Mouse (Mus musculus) midbrain, embryonic 15.5 days (tissue): ENCODE results near the gene Ube2d3. TPM values are rescaled to one million over a fixed set of nuclear protein-coding genes. Genes with fewer than 3 reads are reported as not detected.
"Not testable (repeated sequence)": the region's sequence is repeated elsewhere in the genome, so short reads cannot be mapped to it uniquely, and the experiment has no call there.

Experiments used
- ATAC-seq: fragments of 200-750 bp; cut with Nextera tagmentation; replicated peaks from 2 replicates; pipeline ENCODE4 v1.8.0; 2017; ENCODE audit warnings: moderate TSS enrichment
- H3K27ac ChIP-seq: fragments of 300-500 bp; sonication (generic); 2 replicates; pipeline ENCODE4 v1.5.1; 2015; ENCODE audit warnings: mild to moderate bottlenecking, inconsistent platforms
- H3K27me3 ChIP-seq: fragments of 300-500 bp; sonication (generic); replicated peaks from 2 replicates; pipeline ENCODE4 v1.6.1; 2015; ENCODE audit warnings: inconsistent platforms
- H3K36me3 ChIP-seq: fragments of 300-500 bp; sonication (generic); replicated peaks from 2 replicates; pipeline ENCODE4 v1.6.1; 2015; ENCODE audit warnings: inconsistent platforms
- H3K4me1 ChIP-seq: fragments of 300-500 bp; sonication (generic); 2 replicates; pipeline ENCODE4 v1.6.1; 2015; ENCODE audit warnings: inconsistent platforms
- H3K4me2 ChIP-seq: fragments of 300-500 bp; sonication (generic); 2 replicates; pipeline ENCODE4 v1.6.1; 2015; ENCODE audit warnings: inconsistent platforms, mild to moderate bottlenecking, moderate library complexity
- H3K4me3 ChIP-seq: fragments of 300-500 bp; sonication (generic); 2 replicates; pipeline ENCODE4 v1.5.1; 2015; ENCODE audit warnings: mild to moderate bottlenecking, inconsistent platforms
- H3K9ac ChIP-seq: fragments of 300-500 bp; sonication (generic); 2 replicates; pipeline ENCODE4 v1.6.1; 2015; ENCODE audit warnings: mild to moderate bottlenecking, inconsistent platforms
- H3K9me3 ChIP-seq: fragments of 300-500 bp; sonication (generic); 2 replicates; pipeline ENCODE4 v1.6.1; 2016; ENCODE audit warnings: inconsistent platforms
- WGBS: fragments of 180-500 bp; shearing (Covaris S2); methylation state at CpG from one replicate; pipeline ENCODE4 v1.1.7; 2015; ENCODE audit warnings: mixed read lengths; 5-methylcytosine and 5-hydroxymethylcytosine counted together
- polyA plus RNA-seq: library from polyadenylated mRNA; unstranded; fragments of >200 nt; fragmentation: Nextera tagmentation; extraction: Ambion mirVana; gene quantifications from 2 replicates; pipeline ENCODE4 v1.2.1, GENCODE M21; 2015

Gene Ube2d3
- polyA plus RNA-seq, 1 experiment from 2014 or later = 329 TPM

- Histone ChIP-seq H3K4me2 (no peak overlapping the region), H3K9ac (no peak overlapping the region), H3K27me3 (no peaks in the 10 kb centered on the region), H3K4me1 (0 out of 2 replicates have a peak, but pooled peaks cover 4% of the 10 kb centered on the region), H3K9me3 (no peaks in the 10 kb centered on the region), H3K27ac (no peak overlapping the region), H3K36me3 (no peaks in the 10 kb centered on the region), H3K4me3 (no peak overlapping the region)
- ATAC-seq = no peak
- WGBS = 87% methylated on average over 6 of the region's 6 CpGs
These were observed 42.8 kb downstream of the Ube2d3 start for GRCm38 (mm10) chr3:135480767-135481166.

DNA sequence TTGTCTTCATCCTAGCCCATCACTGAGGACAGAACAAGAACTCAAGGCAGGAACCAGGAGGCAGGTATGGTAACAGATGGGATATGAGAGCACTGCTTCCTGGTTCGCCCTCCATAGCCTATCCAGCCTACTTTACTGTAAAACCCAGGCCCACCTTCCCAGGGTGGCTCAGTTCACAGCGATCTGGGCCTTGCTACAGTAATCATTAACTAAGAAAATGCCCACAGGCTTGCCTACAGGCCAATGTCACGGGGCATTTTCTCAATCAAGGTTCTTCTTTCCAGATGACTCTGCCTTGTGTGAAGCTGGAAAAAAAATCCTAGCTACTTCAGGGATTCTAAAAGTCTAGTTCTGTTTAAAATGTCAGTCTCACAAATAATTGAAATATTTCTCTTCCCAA, 43.7 kb downstream of the Ube2d3 start:
- Histone ChIP-seq H3K27me3 (no peaks in the 10 kb centered on the region), H3K36me3 (no peaks in the 10 kb centered on the region), H3K27ac (no peak overlapping the region), H3K4me2 (no peak overlapping the region), H3K9ac (no peak overlapping the region), H3K4me3 (no peak overlapping the region), H3K9me3 (no peaks in the 10 kb centered on the region), H3K4me1 (0 out of 2 replicates have a peak, but pooled peaks cover 7% of the 10 kb centered on the region)
- WGBS = 80% methylated on average over 3 of the region's 3 CpGs
- no peak for ATAC-seq

DNA sequence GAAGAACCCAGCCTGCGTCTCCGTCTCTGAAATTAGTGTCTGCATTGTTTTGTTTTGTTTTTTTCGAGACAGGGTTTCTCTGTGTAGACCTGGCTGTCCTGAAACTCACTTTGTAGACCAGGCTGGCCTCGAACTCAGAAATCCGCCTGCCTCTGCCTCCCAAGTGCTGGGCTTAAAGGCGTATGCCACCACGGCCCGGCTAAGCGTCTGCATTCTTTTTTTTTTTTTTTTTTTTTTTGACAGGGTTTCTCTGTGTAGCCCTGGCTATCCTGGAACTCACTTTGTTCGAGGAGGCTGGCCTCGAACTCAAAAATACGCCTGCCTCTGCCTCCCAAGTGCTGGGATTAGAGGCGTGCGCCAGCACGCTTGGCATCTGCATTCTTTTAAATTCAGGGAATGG, 46.7 kb downstream of the Ube2d3 start:
- not testable (repeated sequence) for H3K27ac ChIP-seq, H3K9ac ChIP-seq, H3K9me3 ChIP-seq, H3K27me3 ChIP-seq, H3K36me3 ChIP-seq, H3K4me1 ChIP-seq
- Histone ChIP-seq H3K4me3 (peak overlapping the region; percentile 65), H3K4me2 (peak overlapping the region; percentile 96)
- ATAC-seq = 0 out of 2 replicates have a peak, but pooled peaks have one; percentile 1
- WGBS = 91% methylated on average over 15 of the region's 15 CpGs

GRCm38 (mm10) chr3:135485128-135485899, 47.4 kb downstream of the Ube2d3 start, which contains the start of gene Manba:
Gene Manba, plus strand, starts transcription at chr3:135485611.
- WGBS = 2% methylated on average over 48 of the region's 48 CpGs
- Histone ChIP-seq H3K9ac (peak within 1 kb of the TSS; percentile 74), H3K27ac (0 out of 2 replicates have a peak within 1 kb of the TSS, but pooled peaks have one; percentile 5), H3K27me3 (no peaks in the 10 kb centered on the region), H3K9me3 (no peaks in the 10 kb centered on the region), H3K4me1 (0 out of 2 replicates have a peak, but pooled peaks cover 7% of the 10 kb centered on the region), H3K4me2 (peak within 1 kb of the TSS; percentile 96), H3K36me3 (no peaks in the 10 kb centered on the region), H3K4me3 (peak within 1 kb of the TSS; percentile 65)
- ATAC-seq = peak; percentile 94

GRCm38 (mm10) chr3:135485900-135486241, 47.9 kb downstream of the Ube2d3 start:
- ATAC-seq = no peak
- H3K4me1 ChIP-seq = 0 out of 2 replicates have a peak, but pooled peaks cover 7% of the 10 kb centered on the region
- H3K9ac ChIP-seq = peak overlapping the region; percentile 74
- no peaks in the 10 kb centered on the region for H3K9me3 ChIP-seq
- no peaks in the 10 kb centered on the region for H3K36me3 ChIP-seq
- peak overlapping the region; percentile 96 for H3K4me2 ChIP-seq
- 12% methylated on average over 9 of the region's 9 CpGs for WGBS
- H3K27me3 ChIP-seq = no peaks in the 10 kb centered on the region
- H3K27ac ChIP-seq = no peak overlapping the region
- peak overlapping the region; percentile 65 for H3K4me3 ChIP-seq

GRCm38 (mm10) chr3:135486351-135486750, 48.4 kb downstream of the Ube2d3 start:
- no peak overlapping the region for H3K9ac ChIP-seq
- WGBS = 74% methylated on average over 5 of the region's 5 CpGs

DNA sequence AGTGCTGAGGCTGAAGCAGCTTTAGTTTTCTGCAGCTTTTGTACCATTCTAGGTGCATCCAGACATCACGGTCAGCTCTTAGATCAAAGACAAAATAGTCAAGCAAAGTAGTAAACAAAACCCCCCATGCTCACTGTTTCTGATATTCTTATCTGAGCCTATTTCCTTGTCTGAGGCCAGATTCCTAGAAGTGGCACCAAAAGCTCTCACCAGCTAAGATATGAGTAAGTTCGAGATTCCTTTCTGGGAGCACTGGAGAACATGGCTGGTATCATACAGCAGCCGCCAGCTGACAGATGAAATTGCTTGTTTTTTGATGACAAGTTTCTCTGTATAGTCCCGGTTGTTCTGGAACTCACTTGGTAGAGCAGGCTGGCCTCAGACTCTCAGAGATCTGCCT, 49.9 kb downstream of the Ube2d3 start:
- no peak for ATAC-seq
- no peak overlapping the region for H3K27ac ChIP-seq
- H3K4me3 ChIP-seq = no peak overlapping the region
- H3K9ac ChIP-seq = no peak overlapping the region
- 92% methylated on average over 4 of the region's 4 CpGs for WGBS
- H3K36me3 ChIP-seq = no peaks in the 10 kb centered on the region
- no peaks in the 10 kb centered on the region for H3K27me3 ChIP-seq
- no peak overlapping the region for H3K4me2 ChIP-seq
- 0 out of 2 replicates have a peak, but pooled peaks cover 7% of the 10 kb centered on the region for H3K4me1 ChIP-seq
- no peaks in the 10 kb centered on the region for H3K9me3 ChIP-seq

More at GRCm38 (mm10) chr3:135486351-135486750, 48.4 kb downstream of the Ube2d3 start:
- Histone ChIP-seq H3K9me3 (no peaks in the 10 kb centered on the region), H3K4me2 (peak overlapping the region; percentile 96), H3K27ac (no peak overlapping the region), H3K27me3 (no peaks in the 10 kb centered on the region), H3K4me1 (0 out of 2 replicates have a peak, but pooled peaks cover 7% of the 10 kb centered on the region), H3K36me3 (no peaks in the 10 kb centered on the region), H3K4me3 (peak overlapping the region; percentile 65)
- ATAC-seq = no peak

DNA sequence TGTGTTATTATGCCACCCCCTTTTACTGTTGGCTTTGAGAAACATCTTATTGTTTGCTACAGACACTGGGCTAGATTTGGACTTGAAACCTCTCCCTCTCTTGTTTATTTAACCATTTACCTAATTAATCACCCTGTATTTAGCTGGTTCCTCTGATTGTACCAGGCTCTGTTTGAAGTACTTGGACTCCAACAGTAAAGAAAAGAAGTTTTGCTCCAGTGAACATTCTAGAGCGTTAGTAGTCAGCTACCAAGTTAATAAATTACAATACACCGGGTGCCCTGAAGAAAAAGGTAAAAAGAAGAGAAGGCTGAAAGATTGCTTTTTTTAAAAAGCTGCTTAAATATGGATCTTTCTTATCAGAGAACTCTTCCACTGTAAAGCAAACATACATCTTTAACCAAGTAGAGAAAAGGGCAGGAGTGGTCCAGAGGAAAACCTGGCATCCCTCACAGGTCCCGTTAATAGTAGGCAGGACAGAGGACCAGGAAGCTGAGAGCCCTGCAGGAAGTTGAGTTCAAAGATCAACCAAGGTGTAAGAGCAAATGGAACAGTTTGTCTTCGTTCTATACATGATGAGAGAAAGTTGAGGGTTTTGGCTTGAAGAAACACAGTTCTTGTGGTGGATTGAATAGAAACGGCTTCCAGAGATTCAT, 52.0 kb downstream of the Ube2d3 start:
- Histone ChIP-seq H3K4me2 (no peak overlapping the region), H3K9me3 (no peaks in the 10 kb centered on the region), H3K27me3 (no peaks in the 10 kb centered on the region), H3K4me3 (no peak overlapping the region), H3K36me3 (no peaks in the 10 kb centered on the region), H3K9ac (no peak overlapping the region), H3K4me1 (0 out of 2 replicates have a peak, but pooled peaks cover 7% of the 10 kb centered on the region), H3K27ac (no peak overlapping the region)
- no peak for ATAC-seq
- 87% methylated on average over 5 of the region's 5 CpGs for WGBS

- Histone ChIP-seq H3K27ac (no peak overlapping the region), H3K4me2 (no peak overlapping the region), H3K4me1 (no peaks in the 10 kb centered on the region), H3K36me3 (no peaks in the 10 kb centered on the region), H3K27me3 (no peaks in the 10 kb centered on the region), H3K4me3 (no peak overlapping the region), H3K9ac (no peak overlapping the region), H3K9me3 (no peaks in the 10 kb centered on the region)
- no peak for ATAC-seq
- 89% methylated on average over 6 of the region's 6 CpGs for WGBS
These were observed 53.2 kb downstream of the Ube2d3 start for GRCm38 (mm10) chr3:135491102-135491501.

GRCm38 (mm10) chr3:135493320-135493719, 55.4 kb downstream of the Ube2d3 start:
- not testable (repeated sequence) for H3K36me3 ChIP-seq, H3K4me1 ChIP-seq, H3K27me3 ChIP-seq, ATAC-seq, H3K9me3 ChIP-seq, H3K4me2 ChIP-seq, H3K27ac ChIP-seq, H3K9ac ChIP-seq, H3K4me3 ChIP-seq
- WGBS = 87% methylated on average over 7 of the region's 7 CpGs

DNA sequence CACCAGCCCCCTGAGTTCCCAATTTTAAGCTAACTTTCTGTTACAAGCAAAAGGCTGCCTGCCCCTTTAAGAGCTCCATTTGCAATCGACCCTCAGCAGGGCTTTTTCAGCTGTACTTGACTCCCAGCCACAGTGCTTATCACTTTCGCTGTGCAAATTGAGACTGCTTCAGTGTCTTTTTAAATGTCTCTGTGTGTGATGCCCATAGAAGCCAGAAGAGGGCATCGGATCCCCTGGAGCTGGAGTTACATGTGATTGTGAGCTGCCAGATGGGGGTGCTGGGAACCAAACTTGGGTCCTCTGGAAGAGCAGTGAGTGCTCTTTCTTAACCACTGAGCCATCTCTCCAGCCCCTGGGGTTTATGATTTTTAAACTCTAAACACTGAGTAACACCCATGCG, 60.0 kb downstream of the Ube2d3 start:
- 90% methylated on average over 4 of the region's 4 CpGs for WGBS
- not testable (repeated sequence) for H3K4me3 ChIP-seq, H3K4me2 ChIP-seq, H3K27me3 ChIP-seq, H3K36me3 ChIP-seq, H3K27ac ChIP-seq, H3K4me1 ChIP-seq, H3K9ac ChIP-seq, ATAC-seq, H3K9me3 ChIP-seq

- ATAC-seq = no peak
- Histone ChIP-seq H3K27me3 (no peaks in the 10 kb centered on the region), H3K4me1 (no peaks in the 10 kb centered on the region)
These were observed 60.9 kb downstream of the Ube2d3 start for GRCm38 (mm10) chr3:135498891-135499290.

More at GRCm38 (mm10) chr3:135498891-135499290, 60.9 kb downstream of the Ube2d3 start:
- Histone ChIP-seq H3K36me3 (no peaks in the 10 kb centered on the region), H3K4me2 (no peak overlapping the region), H3K27ac (no peak overlapping the region), H3K9ac (no peak overlapping the region), H3K9me3 (no peaks in the 10 kb centered on the region), H3K4me3 (no peak overlapping the region)
- 92% methylated on average over 5 of the region's 5 CpGs for WGBS
